Mouse (Mus musculus) neural tube, embryonic 14.5 days (tissue): ENCODE measurements at regions not wholly inside any gene's neighbourhood (a gene's known extent, or its start where the extent isn't known, plus 50 kb on each side); places are given as distances from the start of the nearest gene placed in this dataset.
A peak's percentile ranks its signal among the peaks of the same experiment; 100 is the strongest.
"Not testable (repeated sequence)": the region's sequence is repeated elsewhere in the genome, so short reads cannot be mapped to it uniquely, and the experiment has no call there.

Experiments used
- ATAC-seq: fragments of 200-750 bp; cut with Nextera tagmentation; 2 replicates; pipeline ENCODE4 v1.8.0; 2017; ENCODE audit warnings: low read depth, mild to moderate bottlenecking, moderate TSS enrichment, moderate library complexity
- H3K27ac ChIP-seq: fragments of 300-500 bp; sonication (generic); 2 replicates; pipeline ENCODE4 v1.5.1; 2014; ENCODE audit warnings: low read depth, mild to moderate bottlenecking, control low read depth, low read length, moderate library complexity, mixed read lengths
- H3K27me3 ChIP-seq: fragments of 300-500 bp; sonication (generic); 2 replicates; pipeline ENCODE4 v1.6.1; 2014; ENCODE audit warnings: low read length; ENCODE audit not compliant: control insufficient read depth, insufficient read depth
- H3K36me3 ChIP-seq: fragments of 300-500 bp; sonication (generic); 2 replicates; pipeline ENCODE4 v1.6.1; 2014; ENCODE audit warnings: low read length, mixed read lengths; ENCODE audit not compliant: control insufficient read depth, insufficient read depth
- H3K4me1 ChIP-seq: fragments of 300-500 bp; sonication (generic); 2 replicates; pipeline ENCODE4 v1.6.1; 2014; ENCODE audit warnings: low read length; ENCODE audit not compliant: control insufficient read depth, insufficient read depth
- H3K4me2 ChIP-seq: fragments of 300-500 bp; sonication (generic); 2 replicates; pipeline ENCODE4 v1.6.1; 2014; ENCODE audit warnings: mild to moderate bottlenecking, low read depth, low read length, control low read depth
- H3K4me3 ChIP-seq: fragments of 300-500 bp; sonication (generic); 2 replicates; pipeline ENCODE4 v1.5.1; 2014; ENCODE audit warnings: low read depth, low read length, control low read depth, mixed read lengths
- H3K9ac ChIP-seq: fragments of 300-500 bp; sonication (generic); replicated peaks from 2 replicates; pipeline ENCODE4 v1.6.1; 2014; ENCODE audit warnings: low read depth, mild to moderate bottlenecking, control low read depth, low read length, mixed read lengths
- H3K9me3 ChIP-seq: fragments of 300-500 bp; sonication (generic); 2 replicates; pipeline ENCODE4 v1.6.1; 2016; ENCODE audit warnings: low read length; ENCODE audit not compliant: control insufficient read depth
- WGBS: fragments of 180-500 bp; shearing (Covaris S2); extraction: QIAGEN DNeasy Blood & Tissue Kit; methylation state at CpG from one replicate; pipeline ENCODE4 v1.1.7; 2014; 5-methylcytosine and 5-hydroxymethylcytosine counted together

GRCm38 (mm10) chr3:31603237-31603636 is 293.1 kb upstream of the Slc7a14 start:
- no peaks in the 10 kb centered on the region for H3K4me1 ChIP-seq
- ATAC-seq, result peak; percentile 75; the same call in 1 of the 2 replicates

GRCm38 (mm10) chr3:31596581-31596980 is 286.4 kb upstream of the Slc7a14 start:
- not testable (repeated sequence) for H3K9me3 ChIP-seq, H3K4me3 ChIP-seq, H3K27me3 ChIP-seq, H3K36me3 ChIP-seq, H3K4me1 ChIP-seq, H3K27ac ChIP-seq, H3K9ac ChIP-seq, H3K4me2 ChIP-seq, ATAC-seq
- 83% methylated on average over 4 of the region's 4 CpGs for WGBS

More at GRCm38 (mm10) chr3:31603237-31603636, 293.1 kb upstream of the Slc7a14 start:
- H3K27me3 ChIP-seq, result no peaks in the 10 kb centered on the region
- H3K9ac ChIP-seq, result no peak overlapping the region
- no peaks in the 10 kb centered on the region for H3K9me3 ChIP-seq
- H3K4me2 ChIP-seq, result no peak overlapping the region
- no peak overlapping the region for H3K27ac ChIP-seq
- H3K36me3 ChIP-seq, result no peaks in the 10 kb centered on the region
- 20% methylated on average over 7 of the region's 7 CpGs for WGBS
- no peak overlapping the region for H3K4me3 ChIP-seq

- H3K36me3 ChIP-seq, result no peaks in the 10 kb centered on the region
- no peak overlapping the region for H3K9ac ChIP-seq
- H3K9me3 ChIP-seq, result no peaks in the 10 kb centered on the region
- H3K27ac ChIP-seq, result no peak overlapping the region
- H3K4me3 ChIP-seq, result no peak overlapping the region
- no peaks in the 10 kb centered on the region for H3K27me3 ChIP-seq
- no peak overlapping the region for H3K4me2 ChIP-seq
- no peak for ATAC-seq
- H3K4me1 ChIP-seq, result no peaks in the 10 kb centered on the region
- WGBS, result 60% methylated on average over 2 of the region's 2 CpGs
These were observed 275.8 kb upstream of the Slc7a14 start for GRCm38 (mm10) chr3:31585971-31586370.

GRCm38 (mm10) chr3:31573849-31574248 is 263.7 kb upstream of the Slc7a14 start:
- WGBS, result 93% methylated on average over 3 of the region's 3 CpGs
- Histone ChIP-seq H3K9ac (no peak overlapping the region), H3K36me3 (no peaks in the 10 kb centered on the region), H3K4me1 (no peaks in the 10 kb centered on the region), H3K27me3 (no peaks in the 10 kb centered on the region), H3K27ac (no peak overlapping the region), H3K4me2 (no peak overlapping the region), H3K4me3 (no peak overlapping the region), H3K9me3 (peaks cover 5% of the 10 kb centered on the region; the same call in 1 of the 2 replicates)
- no peak for ATAC-seq
